ENCODE assay signal across 14 mouse cellular contexts in the genomic region with DNA sequence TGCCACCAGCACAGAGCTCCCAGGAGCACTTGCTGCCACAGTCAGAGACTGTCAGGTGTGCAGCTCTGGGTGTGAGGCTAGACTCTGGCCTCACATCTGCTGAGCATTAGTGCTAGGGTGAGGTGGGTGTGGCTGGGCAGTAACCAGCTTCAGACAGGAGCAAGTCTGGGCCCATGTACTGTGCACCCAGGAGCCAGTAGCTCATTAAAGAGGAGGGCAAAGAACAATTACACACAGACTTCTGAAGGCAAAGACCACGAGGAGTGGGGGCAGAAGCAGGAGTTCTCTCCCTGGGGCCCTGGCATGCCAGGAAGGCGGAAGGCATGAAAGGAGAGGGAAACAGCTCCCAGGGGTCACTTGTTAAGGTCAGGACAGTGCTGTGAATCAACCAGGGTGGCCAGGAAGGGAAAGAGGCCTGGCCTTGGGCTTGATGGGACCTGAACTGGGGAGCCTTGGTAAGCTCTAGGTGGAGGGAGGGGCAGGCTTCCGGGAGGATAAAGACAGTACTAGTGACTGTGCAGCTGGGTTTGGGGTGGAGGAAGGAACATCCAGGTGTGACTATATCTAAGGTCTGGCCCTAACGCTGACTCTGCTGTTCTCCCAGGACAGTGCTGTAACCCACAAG. TPM values are rescaled to one million over a fixed set of nuclear protein-coding genes. Genes with fewer than 3 reads are reported as not detected.
DNase-seq lines count a peak whose midpoint lies in the region; ATAC-seq lines count a peak whose summit lies in the region.
"Had no signal": no experiment of that assay in that cellular context is flagged by ENCODE, and none has a peak within 500 bp of the region (broad histone marks: within the 10 kb centered on the region; RNA-seq: fewer than 3 reads in every experiment).

No protein-coding gene starts in this region.

- peak; percentile 33 for DNase-seq in embryo, embryonic 10.5 days (ENCODE audit: low spot score)
- no peak for DNase-seq in embryonic facial prominence, embryonic 14.5 days (ENCODE audit: low spot score)
- no peak for DNase-seq in ovary, postnatal 14 days (ENCODE audit: low spot score)
- no peak for DNase-seq in layer of hippocampus, postnatal 10 days (ENCODE audit: low spot score in 2 of 2)
- no peak for DNase-seq in hindbrain, embryonic 14.5 days (ENCODE audit: low spot score)
- DNase-seq: adrenal gland, postnatal 25 days; cerebellum, adult 11 months; liver, embryonic 13.5 days; retina, postnatal 1 day had no signal

- H3K4me2 ChIP-seq in embryonic facial prominence, embryonic 14.5 days (ENCODE audit: low read depth, low read length), result no peak overlapping the region
- H3K4me2 ChIP-seq in kidney, embryonic 14.5 days (replicated peaks; ENCODE audit: low read depth, low read length), result no peak overlapping the region
- H3K4me2 ChIP-seq in limb, embryonic 13.5 days (replicated peaks), result no peak overlapping the region
- no peak overlapping the region for H3K4me2 ChIP-seq in hindbrain, embryonic 14.5 days (replicated peaks)
- H3K4me2 ChIP-seq: liver, embryonic 13.5 days had no signal

- H3K27me3 ChIP-seq in embryonic facial prominence, embryonic 14.5 days (replicated peaks; ENCODE audit: control insufficient read depth, insufficient read depth, low read length), result no peaks in the 10 kb centered on the region
- H3K27me3 ChIP-seq in kidney, embryonic 14.5 days (ENCODE audit: control insufficient read depth, insufficient read depth, low read length), result peaks cover 5% of the 10 kb centered on the region; the same call in 1 of the 2 replicates
- H3K27me3 ChIP-seq in limb, embryonic 13.5 days, result 0 out of 2 replicates have a peak, but pooled peaks cover 2% of the 10 kb centered on the region
- no peaks in the 10 kb centered on the region for H3K27me3 ChIP-seq in hindbrain, embryonic 14.5 days (ENCODE audit: control insufficient read depth, insufficient read depth, low read length)
- H3K27me3 ChIP-seq: liver, embryonic 13.5 days had no signal

- no peak overlapping the region for H3K27ac ChIP-seq in embryonic facial prominence, embryonic 14.5 days (replicated peaks; ENCODE audit: low read depth, low read length)
- no peak overlapping the region for H3K27ac ChIP-seq in kidney, embryonic 14.5 days (ENCODE audit: low read depth, low read length)
- no peak overlapping the region for H3K27ac ChIP-seq in limb, embryonic 13.5 days
- no peak overlapping the region for H3K27ac ChIP-seq in hindbrain, embryonic 14.5 days
- H3K27ac ChIP-seq: heart, embryonic 10.5 days; left cerebral cortex, adult 2 months; liver, embryonic 13.5 days had no signal

- ATAC-seq in embryonic facial prominence, embryonic 14.5 days (ENCODE audit: low read depth), result peak; percentile 75; the same call in 1 of the 2 replicates
- peak; percentile 77 for ATAC-seq in kidney, embryonic 14.5 days (ENCODE audit: low FRiP score, low TSS enrichment)
- ATAC-seq in limb, embryonic 13.5 days (ENCODE audit: low FRiP score, low read depth), result peak; percentile 59; the same call in 1 of the 2 replicates
- ATAC-seq in hindbrain, embryonic 14.5 days (ENCODE audit: low FRiP score), result no peak

- H3K4me1 ChIP-seq in embryonic facial prominence, embryonic 14.5 days (ENCODE audit: control insufficient read depth, insufficient read depth, low read length), result peaks cover 6% of the 10 kb centered on the region
- H3K4me1 ChIP-seq in kidney, embryonic 14.5 days (ENCODE audit: control insufficient read depth, insufficient read depth, low read length), result 0 out of 2 replicates have a peak, but pooled peaks cover 6% of the 10 kb centered on the region
- peaks cover 21% of the 10 kb centered on the region for H3K4me1 ChIP-seq in limb, embryonic 13.5 days
- no peaks in the 10 kb centered on the region for H3K4me1 ChIP-seq in hindbrain, embryonic 14.5 days (replicated peaks; ENCODE audit: control insufficient read depth, insufficient read depth, low read length)
- H3K4me1 ChIP-seq: liver, embryonic 13.5 days had no signal

- H3K9ac ChIP-seq in embryonic facial prominence, embryonic 14.5 days (ENCODE audit: low read depth, low read length), result no peak overlapping the region
- no peak overlapping the region for H3K9ac ChIP-seq in kidney, embryonic 14.5 days (ENCODE audit: low read depth, low read length)
- no peak overlapping the region for H3K9ac ChIP-seq in limb, embryonic 13.5 days
- no peak overlapping the region for H3K9ac ChIP-seq in hindbrain, embryonic 14.5 days
- H3K9ac ChIP-seq: liver, embryonic 13.5 days had no signal

- WGBS in embryonic facial prominence, embryonic 14.5 days, result 32% methylated on average over 4 of the region's 4 CpGs
- 24% methylated on average over 4 of the region's 4 CpGs for WGBS in kidney, embryonic 14.5 days
- WGBS in limb, embryonic 13.5 days, result 7% methylated on average over 4 of the region's 4 CpGs
- WGBS in hindbrain, embryonic 14.5 days, result 55% methylated on average over 4 of the region's 4 CpGs

- H3K9me3 ChIP-seq in embryonic facial prominence, embryonic 14.5 days (ENCODE audit: control insufficient read depth, low read length), result no peaks in the 10 kb centered on the region
- no peaks in the 10 kb centered on the region for H3K9me3 ChIP-seq in kidney, embryonic 14.5 days (ENCODE audit: control insufficient read depth, low read length)
- H3K9me3 ChIP-seq in limb, embryonic 13.5 days, result no peaks in the 10 kb centered on the region
- H3K9me3 ChIP-seq in hindbrain, embryonic 14.5 days (ENCODE audit: control insufficient read depth, low read length), result no peaks in the 10 kb centered on the region
- H3K9me3 ChIP-seq: heart, embryonic 10.5 days; liver, embryonic 13.5 days had no signal

- H3K36me3 ChIP-seq in embryonic facial prominence, embryonic 14.5 days (ENCODE audit: control insufficient read depth, insufficient read depth, low read length), result no peaks in the 10 kb centered on the region
- no peaks in the 10 kb centered on the region for H3K36me3 ChIP-seq in kidney, embryonic 14.5 days (ENCODE audit: control insufficient read depth, insufficient read depth, low read length)
- H3K36me3 ChIP-seq in limb, embryonic 13.5 days, result no peaks in the 10 kb centered on the region
- no peaks in the 10 kb centered on the region for H3K36me3 ChIP-seq in hindbrain, embryonic 14.5 days (replicated peaks; ENCODE audit: control insufficient read depth, insufficient read depth)
- H3K36me3 ChIP-seq: heart, embryonic 10.5 days; liver, embryonic 13.5 days had no signal

- H3K4me3 ChIP-seq in embryonic facial prominence, embryonic 14.5 days (ENCODE audit: low read depth, low read length), result no peak overlapping the region
- no peak overlapping the region for H3K4me3 ChIP-seq in kidney, embryonic 14.5 days (ENCODE audit: low read length)
- no peak overlapping the region for H3K4me3 ChIP-seq in limb, embryonic 13.5 days
- H3K4me3 ChIP-seq in hindbrain, embryonic 14.5 days (replicated peaks; ENCODE audit: low read length), result no peak overlapping the region
- H3K4me3 ChIP-seq: heart, embryonic 10.5 days; left cerebral cortex, adult 2 months; liver, embryonic 13.5 days had no signal

RNA-seq across cellular contexts. Expression of a gene that starts 37.7 kb away (rescaled TPM):
- polyA plus RNA-seq in embryonic facial prominence, embryonic 14.5 days (2014; fragmentation: Nextera tagmentation; extraction: Ambion mirVana), result 58.6 and 68.9 TPM in 2 replicates
- 13.1 and 21.0 TPM in 2 replicates for polyA plus RNA-seq in kidney, embryonic 14.5 days (2014; fragmentation: Nextera tagmentation; extraction: Ambion mirVana)
- 137 and 154 TPM in 2 replicates for polyA plus RNA-seq in limb, embryonic 13.5 days (2015; fragmentation: Nextera tagmentation; extraction: Ambion mirVana)
- 10 to 100 TPM; 18.9 to 19.9 TPM for total RNA-seq in layer of hippocampus, postnatal 10 days (2021)
- 26.6 and 29.3 TPM in 2 replicates for polyA plus RNA-seq in hindbrain, embryonic 14.5 days (2014; fragmentation: Nextera tagmentation; extraction: Ambion mirVana)
- total RNA-seq: megakaryocyte progenitor cell, adult 5-6 weeks had no signal
